Mouse (Mus musculus) liver, embryonic 14.5 days (tissue): ENCODE measurements at regions not wholly inside any gene's neighbourhood (a gene's known extent, or its start where the extent isn't known, plus 50 kb on each side); places are given as distances from the start of the nearest gene placed in this dataset.

Source experiments
- CTCF ChIP-seq: IDR thresholded peaks from 2 replicates; pipeline ENCODE4 v1.5.1; 2016; ENCODE audit warnings: antibody characterized with exemption, low read depth, control low read depth
- EP300 ChIP-seq: IDR thresholded peaks from 2 replicates; pipeline ENCODE4 v1.6.1; 2016; ENCODE audit warnings: antibody characterized with exemption, low read depth

GRCm38 (mm10) chr13:102108916-102109315 lies 340.9 kb upstream of the Pik3r1 start:
- TF ChIP-seq CTCF, result no peak
- TF ChIP-seq EP300, result no peak
